Mouse (Mus musculus) thymus, postnatal 36 days (tissue): ENCODE measurements around the gene Dscaml1.
A peak's percentile ranks its signal among the peaks of the same experiment; 100 is the strongest.

ENCODE experiments used
- DNase-seq, 2 experiments: peaks; one replicate each; pipeline ENCODE4 v3.0.0; 2022; ENCODE audit warnings: mixed read lengths in 2 of 2

The Dscaml1 gene

GRCm38 (mm10) chr9:45574021-45574420, 147.6 kb downstream of the Dscaml1 start:
- no peak for DNase-seq

- DNase-seq: no peak
These were observed 153.8 kb downstream of the Dscaml1 start for GRCm38 (mm10) chr9:45580069-45580795.

- no peak for DNase-seq
These were observed 160.0 kb downstream of the Dscaml1 start for GRCm38 (mm10) chr9:45586475-45586874.

- DNase-seq: no peak
These were observed 161.3 kb downstream of the Dscaml1 start for GRCm38 (mm10) chr9:45587704-45588103.

GRCm38 (mm10) chr9:45589867-45590266, 163.4 kb downstream of the Dscaml1 start:
- DNase-seq: peak; percentile 14 to 32

DNA sequence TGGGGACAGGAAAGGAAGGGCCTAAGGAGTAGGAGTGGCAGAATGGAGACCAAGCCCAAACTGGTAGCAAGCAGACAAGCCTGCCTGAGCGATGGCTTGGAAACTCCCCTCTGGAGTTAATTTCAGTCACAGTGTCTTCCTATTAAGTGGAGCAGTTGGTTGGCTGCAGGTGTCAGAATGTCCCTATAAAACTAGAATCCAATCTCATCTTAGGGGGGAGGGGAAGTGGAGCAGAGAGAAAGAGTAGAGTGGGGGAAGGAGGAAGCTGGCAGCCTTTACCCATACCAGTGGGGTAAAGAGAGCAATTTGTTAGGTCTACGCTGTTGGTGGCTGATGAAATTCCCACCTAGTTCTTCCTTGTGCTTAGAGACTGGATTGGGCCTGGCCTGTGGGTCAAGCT, 164.6 kb downstream of the Dscaml1 start:
- DNase-seq: no peak

DNA sequence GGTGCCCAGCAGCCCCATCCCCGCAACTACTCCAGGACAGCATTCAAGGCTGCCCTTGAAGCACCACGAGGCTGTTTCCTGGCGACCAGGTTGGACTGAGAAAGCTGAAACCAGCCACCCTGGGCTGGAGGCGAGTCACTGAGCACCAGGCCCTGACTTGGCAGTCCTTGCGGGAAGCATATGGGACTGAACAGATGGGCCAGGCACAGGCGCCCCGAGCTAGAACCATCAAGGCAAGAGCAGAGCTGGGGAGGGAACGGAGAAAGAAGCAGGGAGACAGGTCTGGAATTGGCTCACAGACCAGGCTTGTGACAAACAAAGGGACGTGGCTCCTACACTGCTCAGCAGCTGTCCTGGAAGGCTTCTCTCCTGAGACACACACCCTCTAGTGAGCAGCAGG, 165.9 kb downstream of the Dscaml1 start:
- no peak for DNase-seq

DNA sequence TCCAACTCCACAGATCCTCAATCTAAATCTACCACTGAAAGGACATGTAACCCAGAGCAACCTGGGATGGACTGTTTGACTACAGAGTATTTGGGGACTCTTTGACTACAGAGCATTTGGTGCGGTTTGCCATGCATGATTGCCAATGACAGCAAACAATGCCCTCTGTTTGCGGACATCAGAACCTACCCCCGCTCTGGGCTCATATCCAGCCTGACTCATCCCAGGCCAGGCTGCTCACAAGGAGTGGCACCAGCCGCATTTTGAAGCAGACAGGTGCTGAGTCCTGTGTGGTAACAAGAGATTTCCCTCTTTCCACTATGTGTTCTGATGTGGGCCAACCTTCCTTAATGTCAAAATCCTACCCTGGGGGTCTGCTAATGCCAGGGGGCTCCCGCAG, 171.7 kb downstream of the Dscaml1 start:
- no peak for DNase-seq

GRCm38 (mm10) chr9:45599377-45599776, 172.9 kb downstream of the Dscaml1 start:
- no peak for DNase-seq

- no peak for DNase-seq
These were observed 180.9 kb downstream of the Dscaml1 start for GRCm38 (mm10) chr9:45607337-45607736.

- no peak for DNase-seq
These were observed 181.9 kb downstream of the Dscaml1 start for GRCm38 (mm10) chr9:45608097-45609031.

DNA sequence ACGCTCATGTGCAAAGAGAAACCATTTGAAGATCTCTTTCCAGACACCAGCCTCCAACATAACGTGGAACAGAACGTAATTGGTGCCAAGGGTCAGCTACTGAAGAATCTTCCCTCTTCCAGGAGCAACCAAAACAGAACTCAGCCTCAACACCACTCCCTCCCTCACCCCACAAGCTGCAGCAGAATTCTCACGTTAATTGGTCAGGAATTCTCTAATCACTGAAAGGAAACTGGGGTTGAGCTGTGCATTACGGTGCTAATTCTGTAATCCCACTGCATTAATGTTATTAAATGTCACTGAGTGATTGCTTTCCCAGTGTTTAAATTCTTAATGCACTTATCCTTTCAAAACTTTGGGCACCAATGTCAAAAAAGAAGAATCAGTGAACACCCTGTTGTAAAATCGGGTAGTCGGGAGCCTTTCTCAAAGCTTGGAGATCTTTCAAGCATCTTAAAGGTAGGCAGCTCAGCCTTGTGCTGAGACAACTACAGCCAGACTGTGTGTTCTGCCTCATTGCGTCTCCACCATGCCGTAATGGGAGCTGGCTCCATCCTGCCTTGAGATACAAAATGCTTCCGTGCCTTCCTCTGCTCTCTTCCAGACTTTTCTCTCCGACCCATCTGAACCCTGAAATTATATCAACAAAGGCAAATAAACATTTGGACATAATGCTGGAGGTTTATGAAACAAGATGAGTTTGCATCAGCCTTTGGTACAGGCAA, 184.1 kb downstream of the Dscaml1 start:
- DNase-seq: no peak

GRCm38 (mm10) chr9:45614616-45615015, 188.2 kb downstream of the Dscaml1 start:
- no peak for DNase-seq

DNA sequence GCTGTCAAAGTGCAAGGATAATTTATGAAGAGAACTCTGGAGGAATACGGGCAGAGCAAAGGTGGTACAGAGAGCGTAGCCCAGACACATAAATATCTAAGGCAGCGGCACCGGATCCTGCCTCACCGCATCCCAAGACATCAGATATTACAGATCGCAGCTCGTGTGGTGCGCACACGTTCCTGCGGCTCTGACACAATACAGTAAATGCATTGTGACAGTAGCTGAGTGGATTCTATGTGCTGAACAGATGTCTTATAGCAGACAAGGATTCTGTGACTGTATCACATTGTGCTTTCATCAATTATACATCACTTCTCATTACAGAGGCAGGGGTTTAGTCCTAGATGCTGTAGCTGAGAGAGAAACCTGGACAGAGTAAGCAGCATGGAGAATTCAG, 191.5 kb downstream of the Dscaml1 start:
- DNase-seq: no peak

DNA sequence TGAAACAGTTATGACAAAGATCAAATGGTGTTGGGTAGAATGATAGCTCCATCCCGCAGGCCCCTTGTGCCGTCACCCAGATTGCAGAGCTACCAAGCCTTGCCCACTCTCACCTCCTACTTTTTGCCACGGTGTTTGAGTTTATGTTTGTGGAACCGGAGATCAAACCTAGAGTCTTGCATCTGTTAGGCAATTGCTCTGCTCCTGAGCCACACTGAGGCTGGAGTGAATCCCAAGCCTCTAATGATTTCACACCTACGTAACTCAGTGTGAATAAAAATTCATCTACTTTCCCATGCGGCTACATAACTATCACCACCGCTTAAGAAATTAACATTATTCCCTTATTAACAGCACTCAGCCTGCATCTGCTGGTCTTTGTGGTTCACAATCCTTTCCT, 192.0 kb downstream of the Dscaml1 start:
- no peak for DNase-seq

- no peak for DNase-seq
These were observed 193.6 kb downstream of the Dscaml1 start for GRCm38 (mm10) chr9:45620049-45620448.

DNA sequence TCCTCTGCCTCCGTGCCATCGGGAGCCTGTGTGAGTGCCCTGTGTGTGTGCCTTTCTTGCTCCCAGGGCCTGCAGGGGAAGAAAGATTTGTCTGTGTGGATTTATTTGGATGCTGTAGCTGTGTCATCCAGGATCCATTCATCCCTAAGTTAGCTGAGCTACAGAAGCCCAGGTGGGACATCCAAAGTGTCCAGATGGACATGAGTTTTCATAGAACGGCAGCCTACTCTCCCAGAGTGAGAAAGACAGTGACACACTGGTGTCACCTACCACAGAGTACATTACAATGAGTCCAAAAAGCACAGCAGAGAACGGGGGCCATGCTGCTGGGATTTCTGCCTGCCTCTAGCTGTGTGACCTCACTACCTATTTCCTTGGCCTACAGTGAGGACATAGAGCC, 194.5 kb downstream of the Dscaml1 start:
- no peak for DNase-seq

DNA sequence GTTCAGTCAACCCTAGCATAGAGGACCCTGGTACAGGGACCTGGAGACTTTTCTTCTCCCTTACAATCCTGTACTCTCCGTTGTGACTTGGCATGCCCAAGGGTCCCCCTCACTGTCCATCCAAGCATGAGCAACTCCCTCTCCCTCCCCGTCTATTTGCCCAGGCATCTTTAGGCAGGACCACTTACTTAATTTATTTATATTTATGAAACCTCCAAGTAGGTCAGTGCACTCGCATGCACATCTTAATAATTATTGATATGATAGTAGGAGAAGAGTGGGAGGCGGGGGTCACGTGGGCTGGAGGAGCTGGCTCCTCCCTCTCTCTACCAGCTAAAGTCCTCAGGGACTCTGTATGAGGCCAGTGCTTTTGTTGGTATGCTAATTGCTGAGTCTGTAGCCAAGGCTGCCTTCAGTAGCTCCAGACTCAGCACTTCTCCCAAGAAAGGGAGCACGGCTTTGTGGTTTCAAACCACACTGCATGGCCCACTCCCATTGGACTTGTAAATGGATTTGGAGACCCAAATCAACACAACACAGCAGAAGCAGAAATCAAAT, 199.5 kb downstream of the Dscaml1 start:
- DNase-seq: no peak

GRCm38 (mm10) chr9:45632520-45632919, 206.1 kb downstream of the Dscaml1 start:
- DNase-seq: no peak

DNA sequence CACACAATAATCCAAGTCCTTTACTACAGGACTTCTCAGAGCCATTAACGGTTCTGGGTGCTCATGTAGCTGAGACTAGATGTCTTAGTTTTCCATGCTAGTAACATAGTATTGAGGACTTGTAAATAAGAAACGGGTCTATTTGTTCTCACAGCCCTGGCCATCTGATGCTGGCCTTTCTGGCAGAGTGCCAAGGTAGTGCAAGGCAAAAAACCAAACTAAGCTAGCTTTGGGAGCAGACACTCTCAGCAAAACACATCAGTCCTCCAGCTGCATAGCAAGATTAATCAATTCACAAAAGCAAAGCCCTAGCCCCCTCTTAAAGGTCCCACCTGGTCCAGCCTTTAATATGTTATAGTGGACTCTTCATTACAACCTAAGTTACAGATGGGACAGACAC, 206.6 kb downstream of the Dscaml1 start:
- no peak for DNase-seq

- DNase-seq: no peak
These were observed 208.6 kb downstream of the Dscaml1 start for GRCm38 (mm10) chr9:45634978-45635377.

- no peak for DNase-seq
These were observed 210.9 kb downstream of the Dscaml1 start for GRCm38 (mm10) chr9:45637346-45637745.
